Mouse (Mus musculus) 416B (cell line): ENCODE measurements at regions not wholly inside any gene's neighbourhood (a gene's known extent, or its start where the extent isn't known, plus 50 kb on each side); places are given as distances from the start of the nearest gene placed in this dataset.
A peak's percentile ranks its signal among the peaks of the same experiment; 100 is the strongest.

Source experiments
- DNase-seq: peaks from one replicate; pipeline ENCODE4 v3.0.0; 2011; ENCODE audit warnings: low read depth

- DNase-seq, result no peak
Observed at GRCm38 (mm10) chr8:114052426-114052825, 80.9 kb upstream of the Nudt7 start.

DNA sequence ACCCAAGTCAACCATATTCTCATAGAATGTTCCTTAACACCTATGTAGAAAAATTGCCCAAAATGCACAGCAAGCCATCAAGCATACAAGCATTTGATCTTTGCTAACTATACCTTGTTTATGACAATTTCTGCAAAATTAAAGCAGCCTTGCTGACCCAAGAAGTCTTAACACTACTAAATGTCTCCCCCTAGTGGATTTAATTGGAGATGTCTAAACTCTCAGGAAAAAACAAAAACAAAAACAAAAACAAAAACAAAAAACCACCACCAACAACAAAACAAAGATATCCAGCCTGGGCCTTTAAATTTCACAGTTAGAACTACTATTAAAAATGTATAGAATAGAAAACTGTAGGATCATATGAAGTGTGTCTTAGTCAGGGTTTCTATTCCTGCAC is 69.8 kb upstream of the Nudt7 start:
- no peak for DNase-seq

DNA sequence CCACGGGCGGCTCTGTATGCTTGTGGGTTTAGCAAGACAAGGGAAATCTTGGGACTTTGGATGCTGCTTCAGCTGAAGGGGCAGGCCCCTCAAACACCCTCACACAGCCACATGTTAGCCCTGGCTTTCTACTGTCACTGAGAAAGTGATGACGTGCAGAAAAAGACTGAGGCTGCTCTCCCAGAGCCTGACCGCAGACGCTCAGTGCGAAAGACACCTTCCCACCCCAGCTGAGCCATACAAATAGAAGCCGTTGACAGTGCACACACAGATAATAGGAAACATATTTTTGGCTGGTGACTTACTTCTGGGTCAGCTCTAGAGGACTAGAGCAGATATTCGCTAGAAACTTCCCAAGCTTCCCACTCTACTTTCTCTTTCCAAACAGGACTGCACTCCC is 61.0 kb upstream of the Nudt7 start:
- DNase-seq, result no peak

GRCm38 (mm10) chr8:114074122-114074521 is 59.2 kb upstream of the Nudt7 start:
- DNase-seq, result peak; percentile 59

DNA sequence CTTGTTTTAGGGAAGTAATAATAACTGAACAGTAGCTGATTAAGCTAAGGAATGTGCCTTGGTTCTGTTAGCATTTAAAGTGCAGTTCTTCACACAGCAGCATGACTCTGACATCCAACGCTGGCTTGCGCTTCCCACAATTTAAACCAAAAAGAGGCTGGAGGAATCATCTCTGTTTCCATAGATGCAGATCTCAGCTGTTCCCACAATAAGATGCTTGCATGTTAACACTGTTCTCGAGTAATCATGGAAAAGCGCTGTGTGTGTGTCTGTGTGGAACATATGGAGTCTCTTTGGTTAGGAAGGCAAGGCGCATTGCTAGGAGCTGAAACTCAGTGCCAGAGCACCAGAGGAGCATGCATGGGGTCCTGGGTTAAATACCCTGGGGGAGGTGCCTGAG is 56.7 kb upstream of the Nudt7 start:
- DNase-seq, result no peak

GRCm38 (mm10) chr8:114081049-114081756 is 52.2 kb upstream of the Nudt7 start:
- peak; percentile 77 for DNase-seq

DNA sequence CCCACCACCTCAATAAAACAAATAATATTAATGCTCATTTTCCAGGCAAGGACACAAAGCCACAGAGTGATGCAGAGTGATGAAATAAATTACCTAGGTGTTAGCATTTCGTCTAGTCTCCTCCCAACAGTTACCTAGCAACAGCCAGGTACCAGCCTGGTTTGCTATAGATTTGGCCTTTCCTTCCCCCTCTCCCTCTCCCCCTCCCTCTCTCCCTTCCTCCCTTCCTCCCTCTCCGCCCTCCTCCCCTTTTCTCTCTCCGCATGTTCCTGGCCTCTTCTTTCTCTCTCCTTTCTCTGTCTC is 51.6 kb upstream of the Nudt7 start:
- DNase-seq, result no peak
